Mouse (Mus musculus) hindbrain, embryonic 14.5 days (tissue): Measurements from ENCODE around the gene Rtn4rl1. TPM values are rescaled to one million over a fixed set of nuclear protein-coding genes. Genes with fewer than 3 reads are reported as not detected.
A peak's percentile ranks its signal among the peaks of the same experiment; 100 is the strongest.

ENCODE experiments used
- ATAC-seq: fragments of 200-750 bp; cut with Nextera tagmentation; 2 replicates; pipeline ENCODE4 v1.8.0; 2017; ENCODE audit warnings: moderate number of reproducible peaks, mild to moderate bottlenecking, moderate TSS enrichment, moderate library complexity; ENCODE audit not compliant: low FRiP score
- DNase-seq: peaks from one replicate; pipeline ENCODE4 v3.0.0-alpha.2; 2015; ENCODE audit warnings: low spot score
- H3K27ac ChIP-seq: fragments of 300-500 bp; sonication (generic); 2 replicates; pipeline ENCODE4 v1.5.1; 2014; ENCODE audit warnings: mild to moderate bottlenecking, moderate library complexity
- H3K27me3 ChIP-seq: fragments of 300-500 bp; sonication (generic); 2 replicates; pipeline ENCODE4 v1.6.1; 2014; ENCODE audit warnings: mild to moderate bottlenecking, low read length, mixed read lengths; ENCODE audit not compliant: control insufficient read depth, insufficient read depth
- H3K36me3 ChIP-seq: fragments of 300-500 bp; sonication (generic); replicated peaks from 2 replicates; pipeline ENCODE4 v1.6.1; 2014; ENCODE audit not compliant: control insufficient read depth, insufficient read depth
- H3K4me1 ChIP-seq: fragments of 300-500 bp; sonication (generic); replicated peaks from 2 replicates; pipeline ENCODE4 v1.6.1; 2014; ENCODE audit warnings: antibody characterized with exemption, low read length, mixed read lengths; ENCODE audit not compliant: control insufficient read depth, insufficient read depth
- H3K4me2 ChIP-seq: fragments of 300-500 bp; sonication (generic); replicated peaks from 2 replicates; pipeline ENCODE4 v1.6.1; 2014; ENCODE audit warnings: mild to moderate bottlenecking, moderate library complexity
- H3K4me3 ChIP-seq: fragments of 300-500 bp; sonication (generic); replicated peaks from 2 replicates; pipeline ENCODE4 v1.5.1; 2014; ENCODE audit warnings: mild to moderate bottlenecking, low read length
- H3K9ac ChIP-seq: fragments of 300-500 bp; sonication (generic); 2 replicates; pipeline ENCODE4 v1.6.1; 2014
- H3K9me3 ChIP-seq: fragments of 300-500 bp; sonication (generic); 2 replicates; pipeline ENCODE4 v1.6.1; 2016; ENCODE audit warnings: low read length; ENCODE audit not compliant: control insufficient read depth
- WGBS: fragments of 180-500 bp; shearing (Covaris S2); extraction: QIAGEN DNeasy Blood & Tissue Kit; methylation state at CpG from one replicate; pipeline ENCODE4 v1.1.7; 2014; 5-methylcytosine and 5-hydroxymethylcytosine counted together
- polyA plus RNA-seq: library from polyadenylated mRNA; unstranded; fragments of >200 nt; fragmentation: Nextera tagmentation; extraction: Ambion mirVana; gene quantifications from 2 replicates; pipeline ENCODE4 v1.2.1, GENCODE M21; 2014

Gene Rtn4rl1
- polyA plus RNA-seq, 1 experiment from 2014 or later = 8.5 TPM

- Histone ChIP-seq H3K27ac (peak within 1 kb of the TSS; percentile 83), H3K27me3 (no peaks in the 10 kb centered on the region), H3K4me2 (peak within 1 kb of the TSS; percentile 98), H3K4me3 (peak within 1 kb of the TSS; percentile 70), H3K36me3 (peaks cover 35% of the 10 kb centered on the region), H3K9ac (peak within 1 kb of the TSS; percentile 81), H3K9me3 (no peaks in the 10 kb centered on the region), H3K4me1 (peaks cover 13% of the 10 kb centered on the region)
- peak; percentile 88 for DNase-seq
- peak; percentile 95 for ATAC-seq
- WGBS = under 1% methylated on average over 33 of the region's 33 CpGs
Measured at GRCm38 (mm10) chr11:75178672-75179208, 14.8 kb upstream of the Rtn4rl1 start, which contains the start of gene Ovca2. Gene Ovca2, minus strand, starts transcription at chr11:75178835.

- no peak overlapping the region for H3K4me2 ChIP-seq
- DNase-seq (no peak), ATAC-seq (no peak)
- 78% methylated on average over 2 of the region's 2 CpGs for WGBS
- H3K4me1 ChIP-seq = peaks cover 13% of the 10 kb centered on the region; the same call in 1 of the 2 replicates
- H3K4me3 ChIP-seq = no peak overlapping the region
- no peak overlapping the region for H3K27ac ChIP-seq
- H3K9ac ChIP-seq = 0 out of 2 replicates have a peak overlapping the region, but pooled peaks have one; percentile 20
- H3K27me3 ChIP-seq = no peaks in the 10 kb centered on the region
- H3K36me3 ChIP-seq = peaks cover 23% of the 10 kb centered on the region; the same call in 1 of the 2 replicates
- H3K9me3 ChIP-seq = no peaks in the 10 kb centered on the region
Measured at GRCm38 (mm10) chr11:75183917-75184570, 9.5 kb upstream of the Rtn4rl1 start.

GRCm38 (mm10) chr11:75184573-75184972, 9.0 kb upstream of the Rtn4rl1 start:
- ATAC-seq = no peak
- H3K4me2 ChIP-seq = no peak overlapping the region
- no peaks in the 10 kb centered on the region for H3K9me3 ChIP-seq
- no peaks in the 10 kb centered on the region for H3K27me3 ChIP-seq
- H3K27ac ChIP-seq = peak overlapping the region; percentile 43
- H3K4me3 ChIP-seq = no peak overlapping the region
- H3K4me1 ChIP-seq = peaks cover 17% of the 10 kb centered on the region
- WGBS = 95% methylated on average over 5 of the region's 5 CpGs
- H3K36me3 ChIP-seq = peaks cover 23% of the 10 kb centered on the region; the same call in 1 of the 2 replicates
- peak overlapping the region; percentile 20; the same call in 1 of the 2 replicates for H3K9ac ChIP-seq
- no peak for DNase-seq

GRCm38 (mm10) chr11:75184986-75185385, 8.6 kb upstream of the Rtn4rl1 start:
- WGBS = 47% methylated on average over 1 of the region's 2 CpGs
- Histone ChIP-seq H3K9ac (peak overlapping the region; percentile 20; the same call in 1 of the 2 replicates), H3K4me3 (no peak overlapping the region), H3K27me3 (no peaks in the 10 kb centered on the region), H3K9me3 (no peaks in the 10 kb centered on the region), H3K27ac (peak overlapping the region; percentile 43), H3K4me1 (peaks cover 21% of the 10 kb centered on the region), H3K36me3 (peaks cover 23% of the 10 kb centered on the region; the same call in 1 of the 2 replicates), H3K4me2 (no peak overlapping the region)
- ATAC-seq = no peak
- no peak for DNase-seq

- peaks cover 32% of the 10 kb centered on the region for H3K4me1 ChIP-seq
- peak overlapping the region; percentile 73 for H3K4me3 ChIP-seq
- no peaks in the 10 kb centered on the region for H3K9me3 ChIP-seq
- DNase-seq (no peak), ATAC-seq (peak; percentile 10; the same call in 1 of the 2 replicates)
- H3K27me3 ChIP-seq = peaks cover 31% of the 10 kb centered on the region
- WGBS = under 1% methylated on average over 22 of the region's 22 CpGs
- H3K27ac ChIP-seq = no peak overlapping the region
- H3K4me2 ChIP-seq = peak overlapping the region; percentile 85
- no peaks in the 10 kb centered on the region for H3K36me3 ChIP-seq
- H3K9ac ChIP-seq = peak overlapping the region; percentile 62
Measured at GRCm38 (mm10) chr11:75189713-75190370, 3.7 kb upstream of the Rtn4rl1 start.

- Histone ChIP-seq H3K27ac (0 out of 2 replicates have a peak overlapping the region, but pooled peaks have one; percentile 34), H3K27me3 (peaks cover 36% of the 10 kb centered on the region), H3K4me1 (peaks cover 30% of the 10 kb centered on the region), H3K9me3 (no peaks in the 10 kb centered on the region), H3K36me3 (no peaks in the 10 kb centered on the region), H3K9ac (peak overlapping the region; percentile 62), H3K4me2 (peak overlapping the region; percentile 85), H3K4me3 (peak overlapping the region; percentile 73)
- DNase-seq (peak; percentile 87), ATAC-seq (peak; percentile 72)
- under 1% methylated on average over 24 of the region's 24 CpGs for WGBS
Measured at GRCm38 (mm10) chr11:75190371-75190724, 3.2 kb upstream of the Rtn4rl1 start.

GRCm38 (mm10) chr11:75190905-75191441, 2.6 kb upstream of the Rtn4rl1 start, which contains the start of gene Dph1:
Gene Dph1, minus strand, starts transcription at chr11:75191241.
- H3K9me3 ChIP-seq = no peaks in the 10 kb centered on the region
- no peak for ATAC-seq
- WGBS = 51% methylated on average over 5 of the region's 5 CpGs
- H3K4me2 ChIP-seq = peak within 1 kb of the TSS; percentile 85
- H3K27ac ChIP-seq = peak within 1 kb of the TSS; percentile 34; the same call in 1 of the 2 replicates
- peaks cover 30% of the 10 kb centered on the region for H3K4me1 ChIP-seq
- DNase-seq = no peak
- H3K4me3 ChIP-seq = peak within 1 kb of the TSS; percentile 73
- no peaks in the 10 kb centered on the region for H3K36me3 ChIP-seq
- peaks cover 42% of the 10 kb centered on the region for H3K27me3 ChIP-seq
- peak within 1 kb of the TSS; percentile 62 for H3K9ac ChIP-seq

- ATAC-seq (no peak), DNase-seq (no peak)
- Histone ChIP-seq H3K36me3 (no peaks in the 10 kb centered on the region), H3K4me1 (peaks cover 36% of the 10 kb centered on the region), H3K27me3 (peaks cover 51% of the 10 kb centered on the region), H3K4me3 (no peak overlapping the region), H3K9me3 (no peaks in the 10 kb centered on the region), H3K4me2 (no peak overlapping the region), H3K27ac (no peak overlapping the region), H3K9ac (no peak overlapping the region)
- WGBS = 65% methylated on average over 6 of the region's 6 CpGs
Measured at GRCm38 (mm10) chr11:75191841-75192240, 1.7 kb upstream of the Rtn4rl1 start.
